Mouse (Mus musculus): Measurements from ENCODE around the gene Zfp536.

The Zfp536 gene

DNA sequence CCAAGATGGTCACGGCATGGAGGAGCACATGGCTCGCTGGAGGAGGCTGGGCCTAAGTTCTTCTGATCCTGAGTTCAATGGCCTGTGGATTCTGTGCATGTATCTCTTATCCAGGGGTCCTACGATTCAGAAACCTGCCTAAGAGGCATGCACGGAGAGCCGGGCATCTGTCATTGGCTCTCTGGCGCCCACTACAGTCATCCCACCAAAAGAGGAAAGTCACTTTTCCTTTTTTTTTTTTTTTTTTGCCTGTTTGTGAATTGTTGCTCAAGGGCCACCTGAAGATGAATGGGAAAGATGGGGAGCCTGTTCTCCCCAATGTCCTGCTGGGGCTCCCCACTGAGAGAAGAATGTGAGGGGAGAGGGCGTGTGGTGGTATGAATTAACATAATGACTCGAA lies 301.7 kb downstream of the Zfp536 start:
- DNase-seq (ENCODE audit: low spot score in 2 of 2): no peak

DNA sequence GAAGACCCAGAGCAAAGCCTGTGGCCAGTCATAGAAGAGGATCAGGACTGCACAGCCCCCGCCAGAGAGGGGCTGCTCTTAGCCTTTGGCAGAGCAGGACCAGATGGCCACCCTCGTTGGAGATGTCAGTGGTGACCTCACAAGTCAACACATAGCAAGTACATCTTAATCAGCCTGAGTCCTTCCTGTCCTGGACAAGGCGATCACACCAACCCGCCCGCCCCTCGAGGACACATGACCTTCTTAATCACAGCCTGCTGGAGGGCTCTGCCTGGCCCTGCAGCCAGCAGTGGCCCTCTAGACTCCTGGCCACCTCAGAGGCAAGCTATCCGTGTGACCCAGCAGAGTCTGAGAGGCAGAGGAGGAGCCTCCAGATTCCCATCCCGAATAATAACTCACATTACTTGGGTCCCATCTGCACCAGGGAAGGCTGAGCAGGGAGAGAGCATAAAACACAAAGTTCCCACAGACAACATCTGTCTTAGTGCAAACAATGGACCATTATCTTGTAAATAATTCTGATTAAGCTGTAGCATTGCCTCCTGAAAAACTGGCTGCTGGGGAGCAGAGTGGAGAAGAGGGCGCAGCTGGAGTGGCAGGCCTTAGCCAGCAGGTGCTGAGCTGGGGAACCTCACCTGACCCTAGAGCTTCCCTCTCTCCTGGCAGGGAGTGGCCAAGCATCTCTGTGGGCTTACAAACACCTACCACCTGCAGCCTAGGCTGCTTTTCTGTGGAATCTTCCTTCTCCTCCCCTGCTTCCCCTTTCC lies 306.8 kb downstream of the Zfp536 start:
- no peak for DNase-seq (ENCODE audit: low spot score in 2 of 2)

DNA sequence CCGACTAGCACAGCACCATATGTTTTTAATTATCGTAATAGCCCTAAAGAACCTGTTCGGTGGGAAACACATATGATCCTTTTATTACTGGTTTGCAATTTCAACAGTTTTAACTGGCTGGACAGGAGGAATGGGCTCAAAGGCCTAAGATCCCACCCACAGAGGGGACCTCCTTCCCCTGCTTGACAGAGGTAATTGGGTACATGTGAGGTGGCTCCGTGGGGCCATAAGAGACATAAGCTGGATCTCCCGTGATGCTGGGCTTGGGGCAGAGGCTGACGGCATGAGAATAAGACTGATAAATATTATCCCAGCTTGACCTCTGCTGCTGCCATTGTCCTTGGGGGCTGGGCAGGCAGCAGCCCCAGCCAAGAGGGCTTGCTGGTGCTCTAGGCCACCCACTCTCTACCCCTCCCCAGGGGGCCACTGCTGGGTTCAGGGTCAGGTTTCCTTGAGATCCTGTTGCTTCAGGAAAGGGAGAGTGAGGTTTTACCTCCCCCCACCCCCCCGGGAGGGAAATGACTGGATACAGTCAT lies 309.2 kb downstream of the Zfp536 start:
- no peak for DNase-seq (ENCODE audit: low spot score in 2 of 2)

DNA sequence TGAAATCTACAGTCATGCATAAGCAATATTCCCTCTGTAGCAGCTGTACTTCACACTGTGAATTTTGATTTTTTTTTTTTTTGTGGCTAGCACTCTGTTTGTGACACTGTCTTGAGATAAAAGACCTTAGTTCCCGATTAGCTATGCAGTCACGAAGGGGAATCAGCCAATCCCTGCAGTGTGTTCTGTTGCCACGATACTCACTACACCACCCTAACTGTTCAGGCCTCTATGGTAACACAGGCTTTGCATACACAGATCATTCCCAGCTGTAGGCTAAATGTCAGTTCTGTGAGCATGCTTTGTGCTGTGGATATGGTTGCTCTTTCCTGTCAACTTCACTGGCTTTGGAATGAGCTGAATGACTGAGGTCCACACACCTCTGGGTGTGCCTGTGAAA lies 325.9 kb downstream of the Zfp536 start:
- DNase-seq (ENCODE audit: low spot score in 2 of 2): no peak

DNA sequence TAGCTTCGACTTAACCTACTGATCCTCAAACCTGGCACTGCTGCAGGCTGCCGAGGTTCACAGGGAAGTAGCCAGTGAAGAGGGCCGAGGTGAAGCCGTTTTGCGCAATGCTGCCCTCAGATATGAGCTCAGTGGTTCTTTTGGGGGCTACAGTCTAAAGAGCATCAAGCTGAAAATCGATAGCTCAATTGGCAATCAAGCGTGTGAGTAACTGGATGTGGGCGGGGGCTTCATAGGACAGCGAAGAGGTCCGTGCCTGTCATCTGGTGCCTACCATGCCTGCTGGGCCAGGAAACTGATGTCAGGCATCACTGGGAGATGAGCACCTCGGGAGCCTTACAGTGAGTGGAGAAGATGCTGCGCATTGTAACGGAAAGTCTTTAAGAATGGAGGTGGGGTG lies 333.5 kb downstream of the Zfp536 start:
- no peak for DNase-seq (ENCODE audit: low spot score in 2 of 2)

DNA sequence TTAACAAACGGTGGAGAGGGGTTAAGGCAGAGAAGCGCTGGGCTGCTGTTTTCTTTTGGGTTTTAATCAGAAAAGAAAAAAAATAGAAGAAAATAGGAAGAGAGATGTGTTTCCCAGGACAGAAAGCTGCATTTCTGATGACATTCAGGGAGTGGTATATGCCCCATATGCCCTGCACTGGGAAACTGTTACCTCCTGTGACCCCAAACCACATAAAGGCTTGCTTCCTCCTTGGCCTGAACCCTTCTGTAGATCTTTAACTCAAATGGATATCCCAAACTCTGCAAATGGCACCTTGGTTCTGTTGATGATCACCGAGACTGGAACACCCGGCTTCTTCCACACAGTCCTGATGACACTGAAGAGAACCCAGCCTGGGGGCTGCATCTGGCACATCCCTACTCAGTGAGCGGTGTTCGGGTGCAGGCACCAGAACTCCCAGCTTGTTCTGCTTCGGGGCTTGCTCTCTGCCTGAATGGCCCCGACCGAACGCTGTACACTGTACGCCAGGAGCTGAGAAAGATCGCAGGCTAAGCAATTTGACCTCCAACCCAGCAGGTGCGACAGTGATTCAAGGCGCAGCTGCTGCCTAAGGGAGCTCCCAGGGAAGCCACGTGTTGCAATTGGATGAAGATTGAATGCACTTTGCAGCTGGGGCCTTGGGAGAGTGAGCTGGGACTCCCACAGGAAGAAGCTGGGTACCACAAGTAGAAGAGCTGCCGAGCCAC lies 334.2 kb downstream of the Zfp536 start:
- no peak for DNase-seq (ENCODE audit: low spot score in 2 of 2)

DNA sequence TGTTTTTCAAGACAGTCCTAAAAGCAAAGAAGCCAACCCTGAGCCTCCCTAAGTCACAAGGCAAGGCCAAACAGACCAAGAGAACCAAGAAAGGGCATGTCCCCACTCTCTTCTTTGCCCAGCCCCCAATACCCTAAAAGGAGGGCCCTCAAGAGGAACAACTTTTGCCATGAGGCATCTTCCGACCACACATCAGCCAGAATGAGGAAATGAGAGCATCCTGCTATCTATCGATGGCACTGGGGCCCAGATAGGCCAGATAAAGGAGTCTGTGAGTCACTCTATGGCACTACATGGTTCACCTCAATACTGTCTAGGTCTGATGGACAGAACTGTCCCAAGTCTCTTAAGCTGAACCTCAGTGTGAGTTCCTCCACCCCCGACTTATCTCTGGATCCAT lies 335.6 kb downstream of the Zfp536 start:
- no peak for DNase-seq (ENCODE audit: low spot score in 2 of 2)

DNA sequence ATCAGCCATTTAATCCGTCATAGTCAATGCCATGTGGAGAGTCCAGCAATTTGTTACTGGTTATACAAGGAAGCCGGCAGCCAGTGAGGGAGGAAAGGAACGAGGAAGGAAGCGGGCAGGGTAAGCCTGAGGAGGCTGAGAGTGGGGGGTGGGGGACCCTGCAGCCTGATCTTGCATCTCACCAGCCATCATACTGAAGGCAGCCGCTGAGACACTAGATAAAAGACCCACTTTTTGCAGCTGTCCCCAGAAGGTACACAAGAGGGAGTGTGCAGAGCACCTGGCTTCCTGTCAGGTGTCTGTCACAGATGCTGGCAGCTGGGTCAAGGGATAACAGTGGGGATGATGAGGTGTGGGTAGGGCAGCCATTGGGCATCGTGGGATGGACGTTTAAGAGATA lies 340.3 kb downstream of the Zfp536 start:
- no peak for DNase-seq (ENCODE audit: low spot score in 2 of 2)

DNA sequence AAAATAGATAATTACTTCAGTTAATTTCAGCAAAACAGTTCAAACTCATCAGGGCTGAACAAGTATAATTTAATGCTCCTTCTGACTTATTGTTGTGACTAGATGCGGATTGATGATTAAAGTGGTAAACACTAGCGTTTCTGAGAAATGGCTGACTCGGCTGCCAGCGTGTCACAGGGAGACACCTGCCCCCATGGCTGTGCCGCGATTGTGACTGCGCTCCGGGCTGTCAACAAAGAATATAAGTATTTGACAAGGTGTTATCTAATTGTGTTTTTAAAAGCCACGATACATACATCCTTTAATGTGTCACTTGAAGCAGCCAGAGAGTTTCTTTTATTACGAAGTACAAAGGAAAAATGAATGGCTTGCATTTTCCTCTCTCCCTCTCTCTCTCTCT lies 342.0 kb downstream of the Zfp536 start:
- no peak for DNase-seq (ENCODE audit: low spot score in 2 of 2)

DNA sequence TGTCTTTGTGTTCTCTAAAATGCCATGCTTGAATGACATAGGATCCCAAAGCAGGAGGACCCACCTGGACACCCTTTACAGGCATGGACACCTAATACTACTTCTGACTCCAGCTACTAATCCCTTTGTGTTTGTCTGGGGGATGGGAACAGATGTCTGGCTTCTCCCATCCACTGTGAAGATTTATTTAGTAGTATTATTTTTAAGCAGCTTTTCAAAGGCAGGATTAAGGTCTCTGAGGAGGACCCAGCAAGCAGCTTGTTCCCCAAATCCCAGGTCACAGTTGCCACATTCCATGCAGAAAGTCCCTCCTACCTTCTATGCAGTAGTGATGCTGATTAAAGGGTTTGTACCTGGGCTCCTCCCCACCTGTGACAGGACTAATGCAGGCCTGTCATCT lies 347.4 kb downstream of the Zfp536 start:
- no peak for DNase-seq (ENCODE audit: low spot score in 2 of 2)

DNA sequence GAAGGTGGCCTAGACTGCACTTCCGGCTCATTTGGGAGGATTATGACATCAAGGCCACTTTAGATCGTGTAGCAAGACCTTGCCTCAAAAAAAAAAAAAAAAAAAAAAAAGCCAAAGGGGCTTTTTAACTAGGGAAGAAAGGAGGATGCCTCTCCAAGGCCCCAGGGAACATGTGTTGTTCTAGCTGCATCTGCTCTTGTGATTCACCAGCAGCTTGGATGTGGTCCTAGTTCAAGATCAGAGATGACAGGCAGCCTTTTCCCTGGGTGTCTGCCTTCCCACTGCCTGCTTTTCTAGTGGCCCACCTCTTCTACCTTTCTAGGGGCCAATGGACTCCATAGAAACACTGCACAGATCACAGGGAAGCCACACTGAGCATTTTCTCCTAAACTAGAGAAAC lies 350.5 kb downstream of the Zfp536 start:
- DNase-seq (ENCODE audit: low spot score in 2 of 2): no peak
